Mouse (Mus musculus) MEL (cell line): ENCODE data around the gene Afg1l. TPM values are rescaled to one million over a fixed set of nuclear protein-coding genes. Genes with fewer than 3 reads are reported as not detected.
A peak's percentile ranks its signal among the peaks of the same experiment; 100 is the strongest.

Experiments
- DNase-seq: peaks from one replicate; pipeline ENCODE4 v3.0.0; 2011; ENCODE audit warnings: low read depth, low spot score
- H3K27ac ChIP-seq: 2 replicates; pipeline ENCODE4 v1.5.1; 2012; ENCODE audit warnings: low read depth, mild to moderate bottlenecking, control low read depth, low read length, moderate library complexity; ENCODE audit not compliant: control insufficient read depth
- H3K27me3 ChIP-seq, 2 experiments: fragments of 150-350 bp in 1 of 2; sonication (generic) in 1 of 2; 2 replicates each; pipeline ENCODE4 v1.6.1; 2012; ENCODE audit warnings: low read length in 2 of 2, mild to moderate bottlenecking in 2 of 2, improper control_type of control experiment in 1 of 2, moderate library complexity in 1 of 2; ENCODE audit not compliant: insufficient read depth in 2 of 2, control insufficient read depth in 1 of 2
- H3K36me3 ChIP-seq, 2 experiments: 2 replicates each; pipeline ENCODE4 v1.6.1; 2012 to 2014; ENCODE audit warnings: low read length in 2 of 2, improper control_type of control experiment in 1 of 2, inconsistent platforms in 1 of 2, mild to moderate bottlenecking in 1 of 2; ENCODE audit not compliant: insufficient read depth in 2 of 2, control insufficient read depth in 1 of 2
- H3K4me1 ChIP-seq, 2 experiments: fragments of 150-350 bp in 1 of 2; sonication (generic) in 1 of 2; 2 replicates each; pipeline ENCODE4 v1.6.1; 2012; ENCODE audit warnings: low read length in 2 of 2, improper control_type of control experiment in 1 of 2, mild to moderate bottlenecking in 1 of 2; ENCODE audit not compliant: insufficient read depth in 2 of 2, control insufficient read depth in 1 of 2
- H3K4me3 ChIP-seq, 2 experiments: fragments of 150-350 bp in 1 of 2; sonication (generic) in 1 of 2; 2 replicates each; pipeline ENCODE4 v1.5.1; 2012; ENCODE audit warnings: low read depth in 2 of 2, low read length in 2 of 2, mild to moderate bottlenecking in 2 of 2, moderate library complexity in 2 of 2, control low read depth in 1 of 2, improper control_type of control experiment in 1 of 2; ENCODE audit not compliant: control insufficient read depth in 1 of 2, insufficient read depth in 1 of 2
- H3K79me2 ChIP-seq: 2 replicates; pipeline ENCODE4 v1.6.1; 2012; ENCODE audit warnings: mild to moderate bottlenecking, low read length, moderate library complexity; ENCODE audit not compliant: control insufficient read depth, poor library complexity, insufficient read depth
- H3K9ac ChIP-seq: 2 replicates; pipeline ENCODE4 v1.6.1; 2012; ENCODE audit warnings: low read depth, mild to moderate bottlenecking, control low read depth, low read length, moderate library complexity; ENCODE audit not compliant: control insufficient read depth, poor library complexity, severe bottlenecking
- H3K9me3 ChIP-seq: fragments of 150-350 bp; sonication (generic); replicated peaks from 2 replicates; pipeline ENCODE4 v1.6.1; 2012; ENCODE audit warnings: mild to moderate bottlenecking, low read length, improper control_type of control experiment, moderate library complexity; ENCODE audit not compliant: insufficient read depth
- CHD2 ChIP-seq: IDR thresholded peaks from 2 replicates; pipeline ENCODE4 v1.6.1; 2011; ENCODE audit warnings: low read length, improper control_type of control experiment
- CTCF ChIP-seq, 3 experiments: IDR thresholded peaks in 2 of 3; conservative IDR thresholded peaks in 1 of 3; 2 replicates each; pipeline ENCODE4 v1.5.1; 2011 to 2012; ENCODE audit warnings: low read length in 3 of 3, low read depth in 2 of 3, mild to moderate bottlenecking in 2 of 3, improper control_type of control experiment in 1 of 3, inconsistent platforms in 1 of 3, mixed read lengths in 1 of 3, moderate library complexity in 1 of 3; ENCODE audit not compliant: control insufficient read depth in 1 of 3, insufficient read depth in 1 of 3, poor library complexity in 1 of 3, severe bottlenecking in 1 of 3
- E2F4 ChIP-seq: IDR thresholded peaks from 2 replicates; pipeline ENCODE4 v1.6.1; 2011; ENCODE audit warnings: low read depth, low read length, improper control_type of control experiment, borderline replicate concordance
- ELF1 ChIP-seq: IDR thresholded peaks from 2 replicates; pipeline ENCODE4 v1.6.1; 2014; ENCODE audit warnings: low read depth, mild to moderate bottlenecking, inconsistent platforms, low read length, improper control_type of control experiment, moderate library complexity
- EP300 ChIP-seq, 2 experiments: IDR thresholded peaks; 2 replicates each; pipeline ENCODE4 v1.6.1; 2011; ENCODE audit warnings: improper control_type of control experiment in 2 of 2, low read length in 2 of 2, low read depth in 1 of 2, mild to moderate bottlenecking in 1 of 2
- JUND ChIP-seq: IDR thresholded peaks from 2 replicates; pipeline ENCODE4 v1.6.1; 2011; ENCODE audit warnings: low read depth, mild to moderate bottlenecking, improper control_type of control experiment, low read length
- KAT2A ChIP-seq: conservative IDR thresholded peaks from 2 replicates; pipeline ENCODE4 v1.6.1; 2012; ENCODE audit warnings: low read depth, low read length, improper control_type of control experiment, inconsistent platforms
- MAFK ChIP-seq: IDR thresholded peaks from 2 replicates; pipeline ENCODE4 v1.6.1; 2011; ENCODE audit warnings: low read depth, mild to moderate bottlenecking, low read length, improper control_type of control experiment, borderline replicate concordance
- MAX ChIP-seq: IDR thresholded peaks from 2 replicates; pipeline ENCODE4 v1.6.1; 2011; ENCODE audit warnings: low read length, improper control_type of control experiment
- MEF2A ChIP-seq: IDR thresholded peaks from 2 replicates; pipeline ENCODE4 v1.6.1; 2014; ENCODE audit warnings: low read depth, mild to moderate bottlenecking, inconsistent platforms, low read length, improper control_type of control experiment; ENCODE audit not compliant: poor library complexity, insufficient replicate concordance, severe bottlenecking; ENCODE audit errors: extremely low read depth
- MXI1 ChIP-seq: IDR thresholded peaks from 2 replicates; pipeline ENCODE4 v1.6.1; 2011; ENCODE audit warnings: mild to moderate bottlenecking, low read depth, low read length, improper control_type of control experiment
- MYB ChIP-seq: IDR thresholded peaks from 2 replicates; pipeline ENCODE4 v1.6.1; 2011; ENCODE audit warnings: mild to moderate bottlenecking, low read depth, low read length, improper control_type of control experiment
- MYC ChIP-seq: IDR thresholded peaks from 2 replicates; pipeline ENCODE4 v1.6.1; 2011; ENCODE audit warnings: low read depth, mild to moderate bottlenecking, low read length, improper control_type of control experiment, moderate library complexity
- NRF1 ChIP-seq: IDR thresholded peaks from 2 replicates; pipeline ENCODE4 v1.6.1; 2014; ENCODE audit warnings: low read depth, mild to moderate bottlenecking, inconsistent platforms, low read length, improper control_type of control experiment, moderate library complexity; ENCODE audit not compliant: poor library complexity, insufficient read depth, severe bottlenecking
- POLR2AphosphoS5 ChIP-seq: IDR thresholded peaks from 2 replicates; pipeline ENCODE4 v1.6.1; 2012; ENCODE audit warnings: low read depth, borderline replicate concordance, mild to moderate bottlenecking, inconsistent platforms, low read length, moderate library complexity, mixed read lengths
- RAD21 ChIP-seq: IDR thresholded peaks from 2 replicates; pipeline ENCODE4 v1.6.1; 2011; ENCODE audit warnings: mild to moderate bottlenecking, low read depth, low read length, improper control_type of control experiment
- SIN3A ChIP-seq: IDR thresholded peaks from 2 replicates; pipeline ENCODE4 v1.6.1; 2012; ENCODE audit warnings: low read length, improper control_type of control experiment, inconsistent platforms
- SMC3 ChIP-seq: IDR thresholded peaks from 2 replicates; pipeline ENCODE4 v1.6.1; 2011; ENCODE audit warnings: low read depth, low read length, improper control_type of control experiment
- TCF12 ChIP-seq: IDR thresholded peaks from 2 replicates; pipeline ENCODE4 v1.6.1; 2014; ENCODE audit warnings: low read depth, mild to moderate bottlenecking, inconsistent platforms, low read length, improper control_type of control experiment, moderate library complexity
- ZC3H11A ChIP-seq: IDR thresholded peaks from 2 replicates; pipeline ENCODE4 v1.6.1; 2012; ENCODE audit warnings: low read depth, mild to moderate bottlenecking, inconsistent platforms, low read length, improper control_type of control experiment
- ZNF384 ChIP-seq: IDR thresholded peaks from 2 replicates; pipeline ENCODE4 v1.6.1; 2012; ENCODE audit warnings: low read depth, mild to moderate bottlenecking, inconsistent platforms, low read length, improper control_type of control experiment
- polyA plus RNA-seq, 2 experiments: library from polyadenylated mRNA; stranded (reverse) in 1 of 2; unstranded in 1 of 2; fragments of >175 nt in 1 of 2; fragments of >200 nt in 1 of 2; gene quantifications; 2 replicates each; pipeline versions ENCODE4 v1.2.1 to v1.2.4; 2012; ENCODE audit warnings: low replicate concordance in 2 of 2, low read depth in 1 of 2; ENCODE audit not compliant: insufficient read length in 2 of 2, insufficient read depth in 1 of 2, missing spikeins in 1 of 2
- total RNA-seq: library from RNA; depleted of rRNA; stranded (reverse); fragments of 300-350 nt; gene quantifications from 2 replicates; pipeline ENCODE4 v1.2.3, GENCODE M21; 2012

Afg1l gene
- total and polyA plus RNA-seq, 3 experiments: 3.4 to 3.7 TPM; not detected in 1

GRCm38 (mm10) chr10:42299426-42299825, 178.9 kb downstream of the Afg1l start:
- Histone ChIP-seq H3K36me3 (no peaks in the 10 kb centered on the region), H3K9ac (no peak overlapping the region), H3K9me3 (no peaks in the 10 kb centered on the region), H3K27ac (no peak overlapping the region), H3K4me1 (peaks cover 0 to 3% of the 10 kb centered on the region in 2 experiments; a peak in 2 of 4 replicates), H3K4me3 (no peak overlapping the region), H3K27me3 (no peaks in the 10 kb centered on the region; a peak in 1 of 4 replicates), H3K79me2 (no peaks in the 10 kb centered on the region)
- no peak for DNase-seq
- TF ChIP-seq POLR2AphosphoS5 (no peak), TCF12 (no peak), ZNF384 (no peak), JUND (no peak), MEF2A (no peak), EP300 (IDR thresholded peaks at IDR 0.05; ENCODE audit: low read depth in 1 of 2, low read length in 2 of 2) (no peak)

- TF ChIP-seq ZC3H11A (peak; percentile 33), CHD2 (no peak), CTCF (IDR thresholded peaks at IDR 0.05 in 2 of 3, conservative IDR thresholded peaks at IDR 0.05 in 1 of 3; ENCODE audit: control insufficient read depth in 1 of 3, insufficient read depth in 1 of 3, low read depth in 2 of 3, low read length in 3 of 3, poor library complexity in 1 of 3, severe bottlenecking in 1 of 3) (peak; percentile 39 to 76 (median 66)), SIN3A (no peak), RAD21 (peak; percentile 55), POLR2AphosphoS5 (no peak), SMC3 (peak; percentile 65)
- H3K4me1 ChIP-seq: peaks cover 0 to 3% of the 10 kb centered on the region in 2 experiments; a peak in 2 of 4 replicates
- H3K9me3 ChIP-seq: no peaks in the 10 kb centered on the region
- no peak overlapping the region for H3K4me3 ChIP-seq
- peak; percentile 45 for DNase-seq
- no peak overlapping the region for H3K27ac ChIP-seq
- no peaks in the 10 kb centered on the region for H3K79me2 ChIP-seq
- H3K36me3 ChIP-seq: no peaks in the 10 kb centered on the region
- H3K27me3 ChIP-seq: no peaks in the 10 kb centered on the region; a peak in 1 of 4 replicates
- H3K9ac ChIP-seq: no peak overlapping the region
Observed at GRCm38 (mm10) chr10:42297954-42298353, 180.4 kb downstream of the Afg1l start.

GRCm38 (mm10) chr10:42297109-42297508, 181.3 kb downstream of the Afg1l start:
- no peaks in the 10 kb centered on the region for H3K79me2 ChIP-seq
- H3K36me3 ChIP-seq: no peaks in the 10 kb centered on the region
- DNase-seq: no peak
- H3K4me3 ChIP-seq: no peak overlapping the region
- H3K4me1 ChIP-seq: peaks cover 0 to 3% of the 10 kb centered on the region in 2 experiments; a peak in 2 of 4 replicates
- no peak overlapping the region for H3K27ac ChIP-seq
- H3K9me3 ChIP-seq: no peaks in the 10 kb centered on the region
- no peak overlapping the region for H3K9ac ChIP-seq
- TF ChIP-seq SMC3 (peak; percentile 48), KAT2A (no peak), MXI1 (no peak), NRF1 (no peak), ZC3H11A (peak; percentile 41), ZNF384 (no peak), MYC (peak; percentile 25; the same call in 1 of the 2 replicates), MYB (no peak), ELF1 (no peak), E2F4 (no peak), CHD2 (no peak), RAD21 (peak; percentile 35), MAFK (no peak), CTCF (IDR thresholded peaks at IDR 0.05 in 2 of 3, conservative IDR thresholded peaks at IDR 0.05 in 1 of 3; ENCODE audit: control insufficient read depth in 1 of 3, insufficient read depth in 1 of 3, low read depth in 2 of 3, low read length in 3 of 3, poor library complexity in 1 of 3, severe bottlenecking in 1 of 3) (peak; percentile 30 to 51 (median 49); a peak in 5 of 6 replicates), MAX (no peak), SIN3A (no peak)
- H3K27me3 ChIP-seq: no peaks in the 10 kb centered on the region
